ENCODE assay signal across 8 mouse cellular contexts in genomic region chr3:89912543-89913391, GRCm38 (mm10). TPM values are rescaled to one million over a fixed set of nuclear protein-coding genes. Genes with fewer than 3 reads are reported as not detected.
DNase-seq lines count a peak whose midpoint lies in the region; ATAC-seq and TF ChIP-seq lines count a peak whose summit lies in the region.

Gene Il6ra (minus strand): TSS chr3:89913196.

- H3K27me3 ChIP-seq in embryonic facial prominence, embryonic 10.5 days (replicated peaks; ENCODE audit: low read depth, poor library complexity, severe bottlenecking): peaks cover 58% of the 10 kb centered on the region
- H3K27me3 ChIP-seq in kidney, adult 2 months (replicated peaks; ENCODE audit: control insufficient read depth, insufficient read depth, low read length): no peaks in the 10 kb centered on the region
- H3K27me3 ChIP-seq in limb, embryonic 11.5 days (ENCODE audit: control insufficient read depth, insufficient read depth, low read length): peaks cover 23% of the 10 kb centered on the region
- peaks cover 58% of the 10 kb centered on the region for H3K27me3 ChIP-seq in midbrain, embryonic 13.5 days
- H3K27me3 ChIP-seq in small intestine, adult 2 months (ENCODE audit: control insufficient read depth, insufficient read depth, low read length): no peaks in the 10 kb centered on the region

- TF ChIP-seq CTCF in kidney, adult 2 months (conservative IDR thresholded peaks at IDR 0.05; ENCODE audit: insufficient read depth, insufficient read length, low read depth, low read length): no peak
- TF ChIP-seq CTCF in small intestine, adult 2 months (IDR thresholded peaks at IDR 0.05; ENCODE audit: extremely low read depth, insufficient read length, insufficient replicate concordance, low read depth, low read length): no peak

- no peaks in the 10 kb centered on the region for H3K36me3 ChIP-seq in embryonic facial prominence, embryonic 10.5 days (replicated peaks)
- no peaks in the 10 kb centered on the region for H3K36me3 ChIP-seq in kidney, adult 2 months (ENCODE audit: control insufficient read depth, insufficient read depth, low read length)
- no peaks in the 10 kb centered on the region for H3K36me3 ChIP-seq in limb, embryonic 11.5 days (ENCODE audit: control insufficient read depth, insufficient read depth, low read length)
- H3K36me3 ChIP-seq in midbrain, embryonic 13.5 days: no peaks in the 10 kb centered on the region
- H3K36me3 ChIP-seq in small intestine, adult 2 months (ENCODE audit: control insufficient read depth, insufficient read depth, low read length): no peaks in the 10 kb centered on the region

- peak; percentile 60; the same call in 1 of the 2 replicates for ATAC-seq in limb, embryonic 11.5 days (ENCODE audit: insufficient number of reproducible peaks, low FRiP score, low TSS enrichment, low read depth)
- peak; percentile 88 for ATAC-seq in midbrain, embryonic 13.5 days

- peak within 1 kb of the TSS; percentile 96 for H3K4me2 ChIP-seq in limb, embryonic 11.5 days (ENCODE audit: low read depth, severe bottlenecking)
- H3K4me2 ChIP-seq in midbrain, embryonic 13.5 days (replicated peaks): peak within 1 kb of the TSS; percentile 84

- H3K9ac ChIP-seq in limb, embryonic 11.5 days (ENCODE audit: low read length): peak within 1 kb of the TSS; percentile 50
- H3K9ac ChIP-seq in midbrain, embryonic 13.5 days (replicated peaks): peak within 1 kb of the TSS; percentile 63

- whole genome bisulfite sequencing in embryonic facial prominence, embryonic 10.5 days: 1% methylated on average over 75 of the region's 75 CpGs
- 2% methylated on average over 72 of the region's 75 CpGs for WGBS in kidney, adult 2 months
- 1% methylated on average over 75 of the region's 75 CpGs for WGBS in limb, embryonic 11.5 days
- under 1% methylated on average over 72 of the region's 75 CpGs for WGBS in midbrain, embryonic 13.5 days
- WGBS in small intestine, adult 2 months: 1% methylated on average over 75 of the region's 75 CpGs

- TF ChIP-seq POLR2A in kidney, adult 2 months (IDR thresholded peaks at IDR 0.05; ENCODE audit: low read depth, low read length): no peak
- TF ChIP-seq POLR2A in small intestine, adult 2 months (IDR thresholded peaks at IDR 0.05; ENCODE audit: low read depth, low read length): peak; percentile 46; the same call in 1 of the 2 replicates

- peak within 1 kb of the TSS; percentile 67 for H3K4me3 ChIP-seq in embryonic facial prominence, embryonic 10.5 days
- peak within 1 kb of the TSS; percentile 63 for H3K4me3 ChIP-seq in kidney, adult 2 months (ENCODE audit: insufficient read depth, low read depth, low read length)
- peak within 1 kb of the TSS; percentile 45 for H3K4me3 ChIP-seq in limb, embryonic 11.5 days (ENCODE audit: low read depth, low read length)
- H3K4me3 ChIP-seq in midbrain, embryonic 13.5 days (replicated peaks): peak within 1 kb of the TSS; percentile 47
- peak within 1 kb of the TSS; percentile 60 for H3K4me3 ChIP-seq in small intestine, adult 2 months (ENCODE audit: low read depth, low read length)

- peak within 1 kb of the TSS; percentile 66 for H3K27ac ChIP-seq in embryonic facial prominence, embryonic 10.5 days (replicated peaks)
- 0 out of 2 replicates have a peak within 1 kb of the TSS, but pooled peaks have one; percentile 16 for H3K27ac ChIP-seq in kidney, adult 2 months (ENCODE audit: insufficient read depth, low read depth, low read length)
- H3K27ac ChIP-seq in limb, embryonic 11.5 days (replicated peaks; ENCODE audit: low read depth, low read length): no peak within 1 kb of the TSS
- H3K27ac ChIP-seq in midbrain, embryonic 13.5 days: no peak within 1 kb of the TSS
- H3K27ac ChIP-seq in small intestine, adult 2 months (ENCODE audit: insufficient read depth, low read depth, low read length): peak within 1 kb of the TSS; percentile 61

- H3K9me3 ChIP-seq in embryonic facial prominence, embryonic 10.5 days: no peaks in the 10 kb centered on the region
- no peaks in the 10 kb centered on the region for H3K9me3 ChIP-seq in limb, embryonic 11.5 days (ENCODE audit: control insufficient read depth, low read length)
- no peaks in the 10 kb centered on the region for H3K9me3 ChIP-seq in midbrain, embryonic 13.5 days

- peak; percentile 92 for DNase-seq in adrenal gland, postnatal 10 days
- peak; percentile 75 for DNase-seq in embryonic facial prominence, embryonic 10.5 days (ENCODE audit: low spot score)
- peak; percentile 94 to 96 for DNase-seq in heart, adult 18-20 months
- DNase-seq in kidney, adult 2 months: peak; percentile 92
- DNase-seq in limb, embryonic 11.5 days (ENCODE audit: low spot score): peak; percentile 73
- DNase-seq in c-Kit-positive CD71-positive TER-119-positive erythroid progenitor cells, embryonic 14.5 days (ENCODE audit: low spot score): no peak

- H3K4me1 ChIP-seq in embryonic facial prominence, embryonic 10.5 days: peaks cover 21% of the 10 kb centered on the region
- H3K4me1 ChIP-seq in kidney, adult 2 months (ENCODE audit: control insufficient read depth, insufficient read depth, low read length): 0 out of 2 replicates have a peak, but pooled peaks cover 5% of the 10 kb centered on the region
- H3K4me1 ChIP-seq in limb, embryonic 11.5 days (ENCODE audit: control insufficient read depth, insufficient read depth, low read length): peaks cover 10% of the 10 kb centered on the region; the same call in 1 of the 2 replicates
- peaks cover 15% of the 10 kb centered on the region for H3K4me1 ChIP-seq in midbrain, embryonic 13.5 days (replicated peaks)
- no peaks in the 10 kb centered on the region; the same call in 1 of the 2 replicates for H3K4me1 ChIP-seq in small intestine, adult 2 months (ENCODE audit: control insufficient read depth, insufficient read depth, insufficient read length, low read length)

RNA-seq across cellular contexts. Expression of gene Il6ra, which starts in this region (rescaled TPM):
- total RNA-seq in adrenal gland, postnatal 10 days (2021): 10 to 100 TPM in 1 of 2 experiments, 1 to 10 TPM in 1; 7.2 to 17.2 TPM
- polyA plus RNA-seq in embryonic facial prominence, embryonic 10.5 days (2016; fragmentation: Nextera tagmentation; extraction: Ambion mirVana): 0.41 and 0.61 TPM in 2 replicates
- total RNA-seq in heart, adult 18-20 months (2021): 1 to 10 TPM; 4.2 to 5.6 TPM
- 3.2 and 4.1 TPM in 2 replicates for polyA plus RNA-seq in kidney, adult 2 months (2012; rRNA removed)
- polyA plus RNA-seq in limb, embryonic 11.5 days (2014; fragmentation: Nextera tagmentation; extraction: Ambion mirVana): 0.13 and 0.40 TPM in 2 replicates
- polyA plus RNA-seq in midbrain, embryonic 13.5 days (2015; fragmentation: Nextera tagmentation; extraction: Ambion mirVana): 0.44 and 0.46 TPM in 2 replicates
- polyA plus RNA-seq in small intestine, adult 2 months (2012; rRNA removed): 3.0 and 3.7 TPM in 2 replicates

Comparison
In these comparisons a context has a peak if more than half of its experiments do, and no peak if none do; other contexts are left out.
1. Peak in DNase-seq, H3K4me3 ChIP-seq and H3K27ac ChIP-seq in embryonic facial prominence, embryonic 10.5 days; RNA of the gene not detected or under 1 TPM.
2. Peak in DNase-seq, ATAC-seq, H3K4me3 ChIP-seq, H3K9ac ChIP-seq and H3K4me2 ChIP-seq in limb, embryonic 11.5 days; RNA of the gene not detected or under 1 TPM.
3. Peak in ATAC-seq, H3K4me3 ChIP-seq, H3K9ac ChIP-seq and H3K4me2 ChIP-seq in midbrain, embryonic 13.5 days; RNA of the gene not detected or under 1 TPM.
4. H3K27ac ChIP-seq: peak in kidney, adult 2 months (single experiment) and small intestine, adult 2 months (single experiment); none in limb, embryonic 11.5 days (single experiment) and midbrain, embryonic 13.5 days (single experiment).
5. Peak in every context shown above with its lines, with median percentiles within 50 percentile points of each other: H3K4me3 ChIP-seq.